Mouse (Mus musculus) cerebellum, adult 9-10 months (tissue): ENCODE measurements around the gene Gigyf2.

Source experiments
- DNase-seq: peaks from one replicate; pipeline ENCODE4 v3.0.0; 2022

Gene Gigyf2

GRCm38 (mm10) chr1:87326742-87327163 is at the start of gene Gigyf2:
TSS of gene Gigyf2 (plus strand) at chr1:87326998.
- peak; percentile 95 for DNase-seq

GRCm38 (mm10) chr1:87280281-87280680 is 46.5 kb upstream of the Gigyf2 start:
- DNase-seq = no peak

- DNase-seq = no peak
Measured at GRCm38 (mm10) chr1:87281599-87282412, 45.0 kb upstream of the Gigyf2 start.

GRCm38 (mm10) chr1:87282413-87282788 is 44.4 kb upstream of the Gigyf2 start:
- DNase-seq = no peak

GRCm38 (mm10) chr1:87283410-87283960 is 43.3 kb upstream of the Gigyf2 start:
- DNase-seq = no peak

- DNase-seq = no peak
Measured at GRCm38 (mm10) chr1:87287105-87287504, 39.7 kb upstream of the Gigyf2 start.

GRCm38 (mm10) chr1:87291416-87291815 is 35.4 kb upstream of the Gigyf2 start:
- DNase-seq = no peak

- DNase-seq = peak; percentile 44
Measured at GRCm38 (mm10) chr1:87292420-87293190, 34.2 kb upstream of the Gigyf2 start.

GRCm38 (mm10) chr1:87294063-87294710 is 32.6 kb upstream of the Gigyf2 start:
- no peak for DNase-seq

- no peak for DNase-seq
Measured at GRCm38 (mm10) chr1:87294951-87295350, 31.8 kb upstream of the Gigyf2 start.

- DNase-seq = no peak
Measured at GRCm38 (mm10) chr1:87297346-87297925, 29.4 kb upstream of the Gigyf2 start.

- DNase-seq = no peak
Measured at GRCm38 (mm10) chr1:87300360-87301286, 26.2 kb upstream of the Gigyf2 start.

- DNase-seq = peak; percentile 19
Measured at GRCm38 (mm10) chr1:87301971-87302370, 24.8 kb upstream of the Gigyf2 start.

GRCm38 (mm10) chr1:87308952-87309351 is 17.8 kb upstream of the Gigyf2 start:
- DNase-seq = no peak

GRCm38 (mm10) chr1:87309621-87310020 is 17.2 kb upstream of the Gigyf2 start:
- DNase-seq = no peak

GRCm38 (mm10) chr1:87312681-87313080 is 14.1 kb upstream of the Gigyf2 start:
- no peak for DNase-seq

- no peak for DNase-seq
Measured at GRCm38 (mm10) chr1:87313116-87313515, 13.7 kb upstream of the Gigyf2 start.

- DNase-seq = no peak
Measured at GRCm38 (mm10) chr1:87313843-87314570, 12.8 kb upstream of the Gigyf2 start.

GRCm38 (mm10) chr1:87315431-87315830 is 11.4 kb upstream of the Gigyf2 start:
- DNase-seq = no peak

- no peak for DNase-seq
Measured at GRCm38 (mm10) chr1:87315894-87316293, 10.9 kb upstream of the Gigyf2 start.

- DNase-seq = no peak
Measured at GRCm38 (mm10) chr1:87316672-87317071, 10.1 kb upstream of the Gigyf2 start.
